Mouse (Mus musculus): ENCODE results near the gene Hist1h2bj. TPM values are rescaled to one million over a fixed set of nuclear protein-coding genes. Genes with fewer than 3 reads are reported as not detected.
"Not testable (repeated sequence)": the region's sequence is repeated elsewhere in the genome, so short reads cannot be mapped to it uniquely, and the experiment has no call there.

Hist1h2bj gene
- polyA plus RNA-seq, 1 experiment, result 17.0 TPM

DNA sequence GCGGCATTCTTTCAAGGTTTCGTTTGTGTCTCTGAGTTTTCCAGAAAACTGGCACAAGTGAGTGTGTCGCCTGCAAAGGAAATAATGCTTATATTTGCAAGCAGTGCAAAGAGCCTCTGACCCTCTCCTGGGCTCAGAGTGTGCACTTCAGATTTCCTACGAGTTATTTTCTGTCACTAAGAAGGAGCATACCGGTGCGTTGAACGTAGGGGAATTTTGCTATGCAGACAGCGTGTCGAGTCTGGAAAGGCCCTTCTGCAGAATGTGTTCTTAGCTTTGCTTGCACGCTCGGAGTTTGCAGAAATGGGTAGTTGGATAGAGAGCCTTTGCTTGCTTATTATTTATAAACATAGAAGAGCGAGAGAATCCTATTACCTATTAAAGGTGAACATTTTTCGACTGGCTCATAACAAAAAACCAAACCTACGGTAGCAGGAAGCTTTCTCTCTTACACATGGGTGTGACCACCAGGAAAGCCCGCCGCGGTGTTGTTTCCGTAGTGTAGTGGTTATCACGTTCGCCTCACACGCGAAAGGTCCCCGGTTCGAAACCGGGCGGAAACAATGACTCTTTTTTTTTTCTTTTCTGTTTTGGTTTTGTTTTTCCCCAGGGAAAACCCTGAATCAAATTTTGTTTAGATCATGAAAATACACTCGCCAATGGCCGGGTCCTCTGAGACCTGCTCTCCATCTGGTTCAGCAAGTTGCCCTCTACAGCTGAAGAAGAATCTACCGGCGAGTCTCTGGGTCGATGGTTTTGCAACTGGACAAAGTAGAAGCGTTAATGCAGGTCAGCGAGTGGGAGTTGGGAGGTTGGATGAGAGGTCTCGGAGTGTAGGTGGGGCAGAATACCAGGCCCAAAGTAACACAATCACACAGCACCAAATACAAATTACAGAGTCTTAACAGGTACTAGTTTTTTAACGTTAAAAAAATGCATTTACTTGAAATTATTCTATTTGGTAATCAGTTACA lies 16.7 kb upstream of the Hist1h2bj start:
- TF ChIP-seq TAL1 (IDR thresholded peaks at IDR 0.05; ENCODE audit: low read length) (no peak), GATA1 (IDR thresholded peaks at IDR 0.05; ENCODE audit: low read length) (no peak)

DNA sequence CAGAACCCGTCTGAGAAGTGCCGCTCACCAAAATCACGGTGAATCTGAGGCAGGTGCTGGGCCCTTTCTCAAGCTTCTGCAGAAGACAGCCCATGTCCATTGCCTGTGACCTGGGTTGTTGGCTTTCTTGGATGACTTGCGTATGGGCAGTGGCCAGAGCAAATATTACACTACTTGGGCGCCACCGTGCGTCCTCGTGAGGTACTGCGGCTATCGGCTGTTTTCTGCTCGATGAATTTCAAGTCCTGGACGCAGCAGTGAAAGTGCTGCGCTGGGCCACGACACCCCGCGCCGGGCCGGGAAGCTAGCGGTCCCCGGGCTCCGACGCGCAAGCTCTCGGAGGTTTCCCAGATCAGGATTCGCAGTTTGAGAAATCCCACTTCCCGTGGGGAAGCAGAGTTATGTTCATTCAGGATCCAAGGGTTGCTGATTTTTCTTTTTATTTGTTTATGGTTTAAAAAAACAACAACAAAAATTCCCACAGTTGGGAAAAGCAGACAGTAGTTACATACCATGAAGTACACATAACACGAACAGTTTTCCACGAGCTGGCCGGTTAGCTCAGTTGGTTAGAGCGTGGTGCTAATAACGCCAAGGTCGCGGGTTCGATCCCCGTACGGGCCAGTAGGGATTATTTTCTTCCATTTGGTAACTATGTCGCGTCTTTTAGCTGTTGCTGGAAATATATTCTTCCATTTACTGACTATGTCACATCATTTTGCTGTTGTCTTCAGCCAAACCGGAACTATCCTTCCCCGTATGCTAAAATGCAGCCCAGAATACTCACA lies 14.1 kb upstream of the Hist1h2bj start:
- H3K4me1 ChIP-seq (ENCODE audit: control insufficient read depth), result peaks cover 56% of the 10 kb centered on the region
- H3K9me3 ChIP-seq (ENCODE audit: control insufficient read depth, low read length), result no peaks in the 10 kb centered on the region
- peak overlapping the region; percentile 67 for H3K4me3 ChIP-seq (replicated peaks)
- TF ChIP-seq GATA1 (IDR thresholded peaks at IDR 0.05; ENCODE audit: low read length) (no peak), TAL1 (IDR thresholded peaks at IDR 0.05; ENCODE audit: low read length) (no peak)
- H3K36me3 ChIP-seq (ENCODE audit: control insufficient read depth), result peaks cover 14% of the 10 kb centered on the region
- no peaks in the 10 kb centered on the region for H3K27me3 ChIP-seq (ENCODE audit: control insufficient read depth)

More for the DNA sequence above, 16.7 kb upstream of the Hist1h2bj start:
- peaks cover 51% of the 10 kb centered on the region for H3K4me1 ChIP-seq (ENCODE audit: control insufficient read depth)
- H3K27me3 ChIP-seq (ENCODE audit: control insufficient read depth), result no peaks in the 10 kb centered on the region
- H3K4me3 ChIP-seq (replicated peaks), result peak overlapping the region; percentile 64
- peaks cover 2% of the 10 kb centered on the region; the same call in 1 of the 2 replicates for H3K36me3 ChIP-seq (ENCODE audit: control insufficient read depth)
- H3K9me3 ChIP-seq (ENCODE audit: control insufficient read depth, low read length), result no peaks in the 10 kb centered on the region

- peaks cover 14% of the 10 kb centered on the region for H3K36me3 ChIP-seq (ENCODE audit: control insufficient read depth)
- H3K4me1 ChIP-seq (ENCODE audit: control insufficient read depth), result peaks cover 57% of the 10 kb centered on the region
- H3K9me3 ChIP-seq (ENCODE audit: control insufficient read depth, low read length), result no peaks in the 10 kb centered on the region
- TF ChIP-seq TAL1 (IDR thresholded peaks at IDR 0.05; ENCODE audit: low read length) (no peak), GATA1 (IDR thresholded peaks at IDR 0.05; ENCODE audit: low read length) (no peak)
- H3K4me3 ChIP-seq (replicated peaks), result peak overlapping the region; percentile 67
- no peaks in the 10 kb centered on the region for H3K27me3 ChIP-seq (ENCODE audit: control insufficient read depth)
Measured at GRCm38 (mm10) chr13:22029928-22030327, 13.1 kb upstream of the Hist1h2bj start.

DNA sequence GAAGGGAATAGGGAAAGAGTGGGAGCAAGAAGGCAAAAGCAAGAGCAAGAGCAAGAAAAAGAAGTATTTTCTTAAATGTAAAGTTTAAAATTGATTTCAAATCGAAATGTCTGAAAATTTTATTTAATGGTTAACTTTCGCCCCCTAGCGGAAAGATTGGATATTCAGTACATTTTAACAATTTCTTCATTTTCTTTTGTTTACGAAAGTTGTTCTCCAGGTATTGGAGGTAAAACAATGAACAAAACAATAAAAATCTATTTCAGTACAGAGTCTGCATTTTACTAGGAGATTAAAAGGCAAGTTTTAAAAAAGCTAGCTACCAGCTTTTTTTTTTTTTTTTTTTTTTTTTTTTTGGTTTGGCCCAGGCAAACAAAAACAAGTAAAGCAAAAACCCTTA lies 12.5 kb upstream of the Hist1h2bj start:
- Histone ChIP-seq H3K9me3 (ENCODE audit: control insufficient read depth, low read length) (no peaks in the 10 kb centered on the region), H3K36me3 (ENCODE audit: control insufficient read depth) (peaks cover 14% of the 10 kb centered on the region), H3K4me1 (ENCODE audit: control insufficient read depth) (peaks cover 54% of the 10 kb centered on the region), H3K4me3 (replicated peaks) (no peak overlapping the region), H3K27me3 (ENCODE audit: control insufficient read depth) (no peaks in the 10 kb centered on the region)
- TF ChIP-seq GATA1 (IDR thresholded peaks at IDR 0.05; ENCODE audit: low read length) (no peak), TAL1 (IDR thresholded peaks at IDR 0.05; ENCODE audit: low read length) (no peak)

DNA sequence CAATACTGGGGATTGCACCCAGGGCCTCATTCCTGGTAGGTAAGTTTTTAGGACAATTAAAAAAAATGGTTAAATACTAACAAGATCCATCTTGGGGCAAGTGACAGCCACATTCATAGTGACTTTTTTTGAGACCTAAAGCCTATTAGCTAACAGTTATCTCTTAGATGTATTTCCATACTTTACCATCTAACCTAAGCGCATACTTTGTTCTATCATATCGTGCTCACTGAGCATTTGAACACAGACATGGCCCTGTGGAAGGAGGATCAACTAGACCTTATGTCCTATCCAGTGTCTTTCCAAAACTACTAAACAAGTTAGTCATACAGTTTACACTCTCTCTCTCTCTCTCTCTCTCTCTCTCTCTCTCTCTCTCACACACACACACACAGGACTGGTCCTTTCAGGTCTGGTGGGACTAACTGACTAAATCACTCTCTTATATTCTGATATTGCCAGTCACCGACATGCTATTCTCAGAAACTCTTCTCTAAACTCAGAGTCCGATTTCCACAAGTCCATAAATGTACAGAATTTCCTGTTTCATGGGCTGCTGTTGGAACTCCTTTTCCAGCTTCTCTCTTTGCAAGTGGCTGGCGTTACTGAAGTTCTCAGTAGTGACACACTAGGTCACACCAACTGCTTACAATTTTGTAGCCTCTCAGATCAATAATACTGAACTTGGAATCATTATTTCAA lies 9.1 kb upstream of the Hist1h2bj start:
- Histone ChIP-seq H3K9me3 (ENCODE audit: control insufficient read depth, low read length) (no peaks in the 10 kb centered on the region), H3K4me1 (ENCODE audit: control insufficient read depth) (peaks cover 63% of the 10 kb centered on the region), H3K27me3 (ENCODE audit: control insufficient read depth) (no peaks in the 10 kb centered on the region), H3K36me3 (ENCODE audit: control insufficient read depth) (peaks cover 14% of the 10 kb centered on the region), H3K4me3 (replicated peaks) (peak overlapping the region; percentile 74)
- no peak for TF ChIP-seq GATA1 (IDR thresholded peaks at IDR 0.05; ENCODE audit: low read length)
- no peak for TF ChIP-seq TAL1 (IDR thresholded peaks at IDR 0.05; ENCODE audit: low read length)

DNA sequence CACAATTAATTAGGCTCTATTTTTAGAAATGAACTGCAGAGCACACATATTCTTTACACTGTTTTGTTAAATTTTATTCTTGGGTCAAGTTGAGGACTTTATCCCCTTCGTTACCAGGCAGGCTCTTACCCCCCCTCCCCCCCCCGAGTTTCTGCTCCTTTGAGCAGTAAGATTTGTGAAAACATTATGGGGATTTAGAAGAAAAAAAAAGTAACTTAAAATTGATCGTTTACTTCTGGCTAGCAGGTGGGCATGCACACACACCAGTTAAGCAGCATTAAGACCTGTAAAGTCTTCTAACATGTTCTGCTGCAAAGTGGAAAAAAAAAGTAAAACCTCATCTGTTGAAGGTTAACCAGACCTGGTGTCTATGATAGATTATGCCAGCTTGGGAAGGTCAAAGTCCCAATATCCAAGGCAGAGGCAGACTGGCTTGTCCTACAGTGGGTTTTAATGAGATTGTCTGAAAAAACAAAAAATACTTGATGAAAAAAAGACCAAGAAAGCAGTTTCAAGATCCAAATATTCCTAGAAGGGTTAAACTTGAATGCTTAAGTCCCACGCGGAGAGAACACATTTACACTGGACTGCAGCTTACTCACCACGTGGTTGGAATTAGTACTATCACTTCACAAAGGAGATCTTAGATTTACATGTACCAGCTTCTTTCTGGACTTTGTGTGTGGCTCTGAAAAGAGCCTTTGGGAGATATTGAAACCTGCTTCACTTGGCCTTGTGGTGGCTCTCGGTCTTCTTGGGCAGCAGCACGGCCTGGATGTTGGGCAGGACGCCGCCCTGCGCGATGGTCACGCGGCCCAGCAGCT lies 8.4 kb upstream of the Hist1h2bj start:
- H3K4me1 ChIP-seq (ENCODE audit: control insufficient read depth), result peaks cover 63% of the 10 kb centered on the region
- H3K36me3 ChIP-seq (ENCODE audit: control insufficient read depth), result peaks cover 14% of the 10 kb centered on the region
- peak overlapping the region; percentile 74 for H3K4me3 ChIP-seq (replicated peaks)
- no peaks in the 10 kb centered on the region for H3K9me3 ChIP-seq (ENCODE audit: control insufficient read depth, low read length)
- no peaks in the 10 kb centered on the region for H3K27me3 ChIP-seq (ENCODE audit: control insufficient read depth)
- no peak for TF ChIP-seq GATA1 (IDR thresholded peaks at IDR 0.05; ENCODE audit: low read length)
- no peak for TF ChIP-seq TAL1 (IDR thresholded peaks at IDR 0.05; ENCODE audit: low read length)

DNA sequence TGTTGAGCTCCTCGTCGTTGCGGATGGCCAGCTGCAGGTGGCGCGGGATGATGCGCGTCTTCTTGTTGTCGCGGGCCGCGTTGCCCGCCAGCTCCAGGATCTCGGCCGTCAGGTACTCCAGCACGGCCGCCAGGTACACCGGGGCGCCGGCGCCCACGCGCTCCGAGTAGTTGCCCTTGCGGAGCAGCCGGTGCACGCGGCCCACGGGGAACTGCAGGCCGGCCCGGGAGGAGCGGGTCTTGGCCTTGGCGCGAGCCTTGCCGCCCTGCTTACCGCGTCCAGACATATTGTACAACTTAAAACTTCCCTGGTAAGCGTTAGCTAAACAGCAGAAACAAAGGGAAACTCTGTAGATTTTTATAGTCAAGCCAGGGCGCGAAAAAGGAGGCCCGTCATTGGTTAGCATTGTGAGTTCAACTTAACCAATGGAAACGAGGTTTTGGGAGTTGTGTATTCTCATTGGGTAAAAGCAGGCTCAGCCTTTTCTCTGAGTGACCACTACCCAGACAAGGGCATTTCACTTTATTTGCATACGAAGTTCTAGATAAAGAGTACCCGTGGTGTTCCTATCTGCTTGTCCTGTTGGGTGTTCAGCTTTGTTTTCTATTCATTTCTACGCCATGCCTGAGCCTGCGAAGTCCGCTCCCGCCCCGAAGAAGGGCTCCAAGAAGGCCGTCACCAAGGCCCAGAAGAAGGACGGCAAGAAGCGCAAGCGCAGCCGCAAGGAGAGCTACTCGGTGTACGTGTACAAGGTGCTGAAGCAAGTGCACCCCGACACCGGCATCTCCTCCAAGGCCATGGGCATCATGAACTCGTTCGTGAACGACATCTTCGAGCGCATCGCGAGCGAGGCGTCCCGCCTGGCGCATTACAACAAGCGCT lies 7.5 kb upstream of the Hist1h2bj start, which contains the start of the genes Hist1h2ah and Hist1h2bk:
Gene Hist1h2ah, minus strand, starts transcription at position 302 of the 882 bp plus-strand sequence.
Gene Hist1h2bk, plus strand, starts transcription at position 604 of the 882 bp plus-strand sequence.
- peaks cover 65% of the 10 kb centered on the region for H3K4me1 ChIP-seq (ENCODE audit: control insufficient read depth)

More for the DNA sequence above, 7.5 kb upstream of the Hist1h2bj start, which contains the start of the genes Hist1h2ah and Hist1h2bk:
- not testable (repeated sequence) for H3K27me3 ChIP-seq (ENCODE audit: control insufficient read depth); H3K9me3 ChIP-seq (ENCODE audit: control insufficient read depth, low read length)
- Histone ChIP-seq H3K4me3 (replicated peaks) (peak within 1 kb of the TSS; percentile 78), H3K36me3 (ENCODE audit: control insufficient read depth) (peaks cover 14% of the 10 kb centered on the region)

Measured in erythroblast, embryonic 14.5 days (primary cell).